Mouse (Mus musculus): ENCODE measurements around the gene Castor1.

Castor1 gene

DNA sequence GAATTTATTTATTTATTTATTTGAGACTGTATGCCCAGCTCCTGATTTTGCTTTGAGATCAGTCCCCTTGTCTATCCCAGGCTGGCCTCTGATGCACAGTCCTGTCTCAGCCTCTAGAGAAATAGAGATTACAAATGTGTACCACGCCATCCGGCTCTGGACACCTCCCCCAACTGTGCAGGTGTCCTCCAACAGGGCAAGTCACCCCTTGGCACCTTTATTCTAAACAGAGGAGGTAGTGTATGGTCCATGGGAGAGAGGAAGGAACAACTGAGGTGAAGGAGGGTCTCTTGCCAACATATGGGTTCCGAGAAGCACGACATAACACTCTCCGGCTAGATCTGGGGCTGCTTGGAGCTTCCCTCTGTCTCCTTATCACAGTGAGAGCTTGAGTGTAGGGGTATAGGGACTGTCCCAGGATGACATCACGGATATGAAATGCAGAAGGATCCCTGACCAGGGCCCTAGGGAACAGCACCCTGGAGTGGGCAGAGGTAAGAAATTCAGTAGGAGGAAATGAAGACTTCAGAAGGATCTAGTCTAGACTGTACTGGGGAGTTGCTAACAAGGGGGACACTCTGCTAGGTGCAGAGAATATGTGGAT, 17.1 kb downstream of the Castor1 start:
- DNase-seq (ENCODE audit: low read depth, low spot score): no peak

DNA sequence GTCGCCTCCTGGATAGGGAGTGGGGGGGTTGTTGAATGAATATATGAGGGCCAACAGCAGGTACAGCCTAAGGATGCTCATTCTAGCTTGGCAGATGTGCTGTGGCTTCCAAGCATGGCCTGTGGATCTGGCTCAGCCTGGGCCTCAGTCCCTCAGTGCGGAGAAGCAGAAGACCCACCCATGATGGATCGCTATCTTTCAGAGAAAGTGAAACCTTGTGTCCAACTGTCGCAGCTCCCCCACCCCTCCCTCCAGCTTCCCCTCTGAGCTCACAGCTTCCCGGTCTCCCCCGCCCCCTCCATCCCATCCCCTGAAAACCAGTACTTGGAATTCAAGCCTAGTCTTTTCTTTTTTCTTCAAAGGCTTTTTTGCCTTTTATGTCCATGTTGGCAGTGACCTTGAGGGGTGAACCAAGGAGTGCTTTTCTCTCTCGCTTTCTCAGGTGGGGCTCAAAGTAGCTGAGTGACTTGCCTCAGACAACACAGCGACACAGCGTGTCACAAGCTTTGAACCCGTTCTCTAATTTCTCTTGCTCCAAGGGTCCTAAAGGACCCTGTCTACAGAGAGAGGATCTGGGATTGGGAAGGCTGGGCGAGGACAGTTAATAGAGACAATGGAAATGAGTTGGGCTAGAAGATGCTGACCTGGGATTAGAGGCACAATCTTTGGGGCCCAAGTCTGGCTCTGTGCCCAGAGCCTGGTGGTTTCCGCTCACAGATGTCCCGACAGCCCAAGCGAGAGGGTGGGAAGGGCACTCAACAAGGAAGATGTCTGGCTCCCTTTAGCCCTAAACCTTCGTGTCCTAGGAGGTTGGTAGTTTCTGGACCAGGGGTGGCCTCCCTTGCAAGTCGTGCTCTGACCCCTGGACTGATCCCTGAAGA, 17.9 kb downstream of the Castor1 start, which contains the start of gene Osm:
TSS of gene Osm (plus strand) at position 756 of the 881 bp plus-strand sequence.
- no peak for DNase-seq (ENCODE audit: low read depth, low spot score)

DNA sequence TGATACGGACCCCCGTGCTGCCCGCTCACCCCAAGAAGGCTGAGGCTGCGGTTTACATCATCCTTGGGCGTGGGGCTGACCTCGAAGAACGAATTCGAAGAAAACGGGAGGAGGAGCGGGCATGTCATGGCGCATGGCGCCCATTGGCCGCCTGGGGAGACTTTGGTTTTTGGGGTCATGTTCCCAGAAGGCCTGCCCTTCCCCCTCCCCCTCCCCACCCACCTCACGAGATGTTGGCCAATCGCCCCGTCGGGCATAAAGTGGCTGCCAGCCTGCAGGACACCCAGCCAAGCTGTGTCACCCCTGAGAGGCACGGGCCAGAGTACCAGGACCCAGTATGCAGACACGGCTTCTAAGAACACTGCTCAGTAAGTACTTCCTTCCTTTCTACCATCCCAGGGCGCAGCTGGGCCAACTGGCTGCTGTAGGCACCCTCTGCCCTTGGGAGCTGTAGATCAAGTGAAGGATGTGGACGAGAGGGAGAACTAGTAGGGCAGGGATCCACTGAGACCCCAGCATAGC, 18.6 kb downstream of the Castor1 start:
- no peak for DNase-seq (ENCODE audit: low read depth, low spot score)

DNA sequence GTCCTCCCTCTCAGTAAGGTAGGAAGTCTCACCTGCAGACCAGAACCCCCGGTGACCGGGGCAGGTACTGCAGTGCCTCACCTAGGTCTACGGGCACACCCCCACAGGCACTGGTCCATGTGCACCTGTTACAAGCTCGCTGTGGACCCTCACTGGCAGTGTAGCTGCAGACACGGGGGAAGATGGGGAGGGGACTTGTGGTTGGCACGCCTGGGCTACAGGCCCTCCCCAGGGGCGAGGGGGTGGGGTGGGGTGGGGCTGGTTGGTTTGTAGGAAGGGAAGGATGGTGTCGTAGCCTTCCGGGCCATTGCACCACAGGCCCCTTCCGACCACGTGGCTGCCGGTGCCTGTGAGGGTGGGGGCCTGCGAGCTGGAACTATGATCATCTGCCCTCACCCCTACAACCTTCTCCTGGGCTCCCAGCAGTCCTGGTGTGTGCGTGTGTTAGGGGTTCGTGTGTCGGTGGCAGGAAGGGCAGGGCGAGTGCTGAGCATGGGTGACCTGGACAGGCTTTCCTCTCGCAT, 19.4 kb downstream of the Castor1 start:
- no peak for DNase-seq (ENCODE audit: low read depth, low spot score)

DNA sequence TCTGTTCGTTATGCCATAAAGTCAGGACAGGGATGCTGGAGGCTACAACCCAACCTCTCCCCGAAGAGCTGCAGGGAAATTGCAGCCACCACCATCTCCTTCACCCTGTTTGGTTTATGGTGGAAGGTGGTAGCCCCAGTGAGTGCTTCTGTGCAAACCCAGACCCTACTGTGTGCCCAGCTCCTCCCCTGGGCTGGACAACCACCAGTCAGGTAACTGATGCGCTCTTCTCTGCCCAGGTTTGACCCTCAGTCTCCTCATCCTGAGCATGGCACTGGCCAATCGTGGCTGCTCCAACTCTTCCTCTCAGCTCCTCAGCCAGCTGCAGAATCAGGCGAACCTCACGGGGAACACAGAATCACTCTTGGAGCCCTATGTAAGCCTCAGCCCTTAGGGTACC, 20.1 kb downstream of the Castor1 start:
- no peak for DNase-seq (ENCODE audit: low read depth, low spot score)

DNA sequence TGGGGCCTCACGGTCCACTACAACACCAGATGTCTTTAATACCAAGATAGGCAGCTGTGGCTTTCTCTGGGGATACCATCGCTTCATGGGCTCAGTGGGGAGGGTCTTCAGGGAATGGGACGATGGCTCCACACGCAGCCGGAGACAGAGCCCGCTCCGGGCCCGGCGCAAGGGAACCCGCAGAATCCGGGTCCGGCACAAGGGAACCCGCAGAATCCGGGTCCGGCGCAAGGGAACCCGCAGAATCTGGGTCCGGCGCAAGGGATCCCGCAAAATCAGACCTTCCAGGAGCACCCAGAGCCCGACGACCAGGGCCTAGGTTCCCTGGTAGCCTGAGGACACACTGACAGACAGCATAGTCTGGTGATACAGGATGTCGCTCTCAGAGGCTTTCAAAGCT, 21.7 kb downstream of the Castor1 start:
- DNase-seq (ENCODE audit: low read depth, low spot score): no peak

DNA sequence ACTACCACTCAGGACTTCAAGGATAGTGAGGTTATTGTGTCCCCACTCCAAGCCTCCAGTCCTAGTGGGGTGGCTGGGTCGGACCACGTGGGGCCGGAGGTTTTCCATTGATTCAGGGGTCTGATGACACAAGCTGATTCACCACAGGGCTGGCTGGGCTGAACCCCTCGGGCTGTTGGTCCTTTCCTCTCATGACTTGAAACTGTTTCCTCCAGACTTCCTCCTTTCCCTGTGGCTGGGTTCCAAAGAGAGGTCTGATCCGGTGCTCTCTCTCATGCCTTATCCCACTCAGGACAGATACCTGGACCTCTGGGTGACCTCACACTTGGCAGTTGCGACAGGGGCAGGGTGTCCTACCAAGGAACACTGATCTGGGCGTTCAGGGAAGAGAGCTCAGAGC, 22.1 kb downstream of the Castor1 start:
- no peak for DNase-seq (ENCODE audit: low read depth, low spot score)

DNA sequence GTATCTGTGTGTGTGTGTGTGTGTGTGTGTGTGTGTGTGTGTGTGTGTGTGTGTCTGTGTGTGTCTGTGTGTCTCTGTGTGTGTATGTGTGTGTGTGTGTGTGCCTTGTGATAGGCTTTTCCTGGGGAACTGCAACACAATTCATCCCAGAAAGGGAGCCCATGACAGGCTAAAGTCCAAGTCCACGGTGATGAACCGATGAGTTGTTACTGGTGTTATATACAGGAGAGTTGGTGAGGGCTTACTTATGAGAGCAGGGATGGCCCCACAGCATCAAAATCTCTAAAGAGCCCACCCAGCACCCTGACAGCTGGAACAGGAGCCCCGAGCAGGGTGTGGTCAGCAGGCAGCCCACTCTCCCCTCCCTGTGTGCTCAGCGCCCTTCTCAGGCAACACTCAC, 23.2 kb downstream of the Castor1 start:
- no peak for DNase-seq (ENCODE audit: low read depth, low spot score)

DNA sequence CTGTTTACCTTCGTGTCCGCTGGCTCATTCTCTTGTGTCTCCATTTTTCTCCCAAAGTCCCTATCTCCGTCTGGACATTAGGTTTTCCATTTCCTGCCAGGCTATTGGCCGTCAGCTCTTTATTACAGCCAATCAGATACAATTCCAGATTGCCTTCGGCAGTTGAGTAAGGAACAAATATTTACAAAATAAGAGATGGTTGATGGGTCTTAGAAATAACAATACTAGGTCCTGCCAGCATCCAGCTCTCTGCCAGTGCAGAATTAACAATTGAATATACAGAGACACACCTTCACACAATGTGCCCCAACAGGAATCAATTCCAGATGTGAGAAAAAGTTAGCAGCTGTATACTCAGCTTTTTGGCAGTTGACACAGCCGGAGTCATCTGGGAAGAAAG, 28.1 kb downstream of the Castor1 start:
- no peak for DNase-seq (ENCODE audit: low read depth, low spot score)

DNA sequence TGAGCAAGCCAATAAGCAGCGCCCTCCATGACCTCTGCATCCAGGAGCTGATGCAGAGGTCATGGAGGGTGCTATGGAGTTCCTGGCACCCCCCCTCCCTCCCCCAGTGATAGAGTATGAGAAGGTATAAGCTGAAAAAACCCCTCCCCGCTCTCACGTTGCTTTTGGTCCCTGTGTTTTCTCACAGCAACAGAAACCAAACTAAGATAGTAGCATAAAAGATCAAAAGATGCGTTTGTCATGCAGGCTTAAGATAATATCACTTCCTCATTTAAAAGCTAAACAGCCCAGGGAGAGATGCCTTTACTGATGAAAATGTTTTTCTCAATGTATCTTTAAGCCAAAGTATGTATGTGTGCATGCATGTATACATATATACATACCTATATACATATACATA, 28.6 kb downstream of the Castor1 start:
- no peak for DNase-seq (ENCODE audit: low read depth, low spot score)

DNA sequence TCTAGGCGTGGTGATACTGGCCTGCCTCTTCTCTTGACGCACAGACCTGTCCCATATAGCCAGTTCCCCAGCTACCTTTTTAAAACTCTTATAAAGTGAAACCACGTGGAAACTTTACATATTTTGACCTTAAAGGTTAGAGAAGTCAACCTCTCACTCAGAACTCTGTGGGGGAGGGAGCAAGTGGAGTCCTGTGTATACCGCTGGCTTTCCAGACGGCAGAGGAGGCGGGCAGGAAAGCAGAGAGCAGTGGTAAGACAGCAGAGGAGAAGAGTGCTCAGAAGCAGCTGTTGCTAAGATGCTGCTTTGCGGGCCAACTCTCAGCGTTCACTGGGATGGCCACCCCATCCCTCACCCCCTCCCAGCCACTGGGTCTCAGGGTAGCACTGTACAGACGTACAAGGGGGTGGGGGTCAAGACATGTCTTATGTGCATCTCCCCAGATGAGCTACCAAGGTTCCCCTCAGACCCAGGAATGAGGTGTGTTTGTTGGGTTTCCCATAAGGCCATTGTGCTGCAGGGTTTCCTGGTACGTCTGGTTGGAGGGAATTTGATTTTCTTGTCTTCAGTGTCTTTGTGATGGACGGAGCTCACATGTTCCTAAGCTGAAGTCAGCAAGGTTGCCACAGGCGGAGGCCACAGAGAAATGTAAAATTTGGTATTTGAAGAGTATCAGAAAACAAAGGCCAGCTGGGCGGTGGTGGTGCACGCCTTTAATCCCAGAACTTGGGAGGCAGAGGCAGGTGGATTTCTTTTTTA, 29.4 kb downstream of the Castor1 start:
- DNase-seq (ENCODE audit: low read depth, low spot score): no peak

DNA sequence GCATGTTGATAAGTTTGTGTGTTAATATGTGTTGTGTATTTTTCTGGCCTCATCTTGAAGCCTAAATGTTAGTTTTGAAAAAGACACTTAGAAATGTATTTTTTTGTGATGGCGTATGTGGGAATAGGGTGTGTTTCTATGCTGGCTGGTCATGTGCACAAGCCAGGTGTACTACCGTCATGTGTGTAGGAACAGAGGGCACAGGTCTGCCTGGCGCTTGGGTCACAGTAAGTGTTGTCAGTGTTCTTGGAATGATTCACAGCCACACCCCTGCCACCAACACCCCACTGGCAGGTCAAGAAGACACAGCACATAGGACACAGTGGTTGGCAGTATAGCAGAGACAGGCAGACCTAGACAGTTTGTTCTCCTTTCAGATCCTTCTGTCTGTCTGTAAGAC, 31.1 kb downstream of the Castor1 start:
- no peak for DNase-seq (ENCODE audit: low read depth, low spot score)

DNA sequence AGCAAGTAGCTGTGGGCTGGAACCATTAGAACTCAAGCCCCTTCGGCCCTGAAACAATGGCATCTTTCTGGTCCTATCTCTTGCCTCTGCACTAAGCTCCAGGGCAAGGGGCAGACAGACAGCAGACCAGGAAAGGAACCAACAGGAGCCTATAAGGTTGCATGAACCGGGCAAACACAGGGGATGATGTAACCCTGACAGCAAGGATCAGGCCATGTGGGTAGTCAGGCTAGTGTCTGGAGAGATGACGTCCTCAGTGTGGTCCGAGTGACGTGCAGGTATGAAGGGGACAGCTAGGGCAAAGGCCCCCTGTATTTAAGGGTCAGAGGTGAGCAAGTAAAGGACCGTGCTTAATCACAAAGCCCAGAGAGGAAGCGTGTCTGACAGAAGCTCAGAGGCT, 32.3 kb downstream of the Castor1 start:
- no peak for DNase-seq (ENCODE audit: low read depth, low spot score)

DNA sequence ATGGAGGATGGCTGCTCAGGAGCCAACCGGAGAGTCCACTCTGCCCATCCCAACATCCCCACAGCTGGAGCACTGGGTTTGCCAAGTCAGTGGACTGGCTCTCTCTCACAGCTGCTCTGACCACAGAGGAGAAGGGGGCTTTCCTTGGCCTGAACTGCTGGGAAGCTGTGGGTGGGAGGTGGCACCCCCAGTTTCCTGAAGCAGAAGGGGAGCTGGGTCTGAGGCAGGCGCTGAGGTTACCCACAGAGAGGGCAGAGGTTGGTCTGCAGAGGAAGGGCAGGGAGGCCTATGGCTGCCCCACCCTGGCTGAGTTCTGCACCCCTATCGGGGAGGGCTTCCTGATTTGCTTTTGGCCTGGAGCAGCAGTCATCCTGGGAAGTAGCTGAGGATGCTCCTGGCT, 33.4 kb downstream of the Castor1 start:
- no peak for DNase-seq (ENCODE audit: low read depth, low spot score)

DNA sequence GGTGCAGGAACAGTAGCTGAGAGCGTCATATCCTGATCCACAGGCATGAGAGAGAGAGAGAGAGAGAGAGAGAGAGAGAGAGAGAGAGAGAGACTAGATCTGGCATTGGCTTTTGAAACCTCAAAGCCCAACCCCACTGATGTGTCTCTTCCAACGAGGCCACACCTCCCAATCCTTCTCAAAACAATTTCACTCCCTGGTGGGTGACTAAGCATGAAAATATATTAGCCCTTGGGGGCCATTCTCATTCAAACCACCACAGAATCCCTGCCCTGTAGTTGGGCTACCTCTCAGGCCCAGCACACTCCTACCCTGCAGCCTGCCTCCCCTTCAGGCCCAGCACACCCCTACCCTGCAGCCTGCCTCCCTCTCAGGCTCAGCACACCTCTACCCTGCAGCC, 34.9 kb downstream of the Castor1 start:
- no peak for DNase-seq (ENCODE audit: low read depth, low spot score)

DNA sequence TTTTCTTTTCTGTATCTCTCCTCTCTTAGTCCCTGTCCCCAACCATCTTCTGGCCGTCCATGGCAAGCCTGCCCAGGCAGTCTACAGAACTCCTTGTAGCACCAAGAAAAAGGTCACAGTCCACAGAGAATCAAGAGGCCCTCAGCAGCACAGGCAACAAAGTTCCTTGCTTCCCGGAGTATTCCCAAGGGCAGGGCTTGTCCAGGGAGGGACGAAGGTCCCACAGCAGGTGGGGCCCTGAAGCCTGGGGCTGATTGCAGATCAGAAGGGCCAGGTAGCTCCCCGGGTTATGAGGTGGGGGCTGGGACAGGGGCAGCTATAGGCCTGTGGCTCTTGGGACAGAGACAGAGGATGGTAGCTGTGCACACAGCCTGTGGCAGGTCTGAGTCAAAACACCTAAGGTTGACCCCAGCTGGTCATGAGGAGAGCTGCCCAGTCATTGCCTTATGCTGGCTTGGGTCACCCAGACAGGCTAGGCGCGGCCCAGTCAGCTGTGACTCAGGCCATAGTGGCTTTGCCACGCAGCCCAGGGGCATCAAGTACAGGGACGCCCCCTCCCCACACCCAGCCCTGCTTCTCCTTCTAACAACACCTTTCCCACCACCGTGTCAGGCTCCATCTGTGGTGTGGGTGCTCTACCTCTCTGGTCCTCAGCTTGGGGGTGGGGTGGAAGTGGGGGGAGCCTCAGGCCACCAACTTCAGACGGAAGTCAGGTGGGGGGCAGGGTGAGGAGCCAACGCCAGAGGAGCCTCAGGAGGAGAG, 39.0 kb downstream of the Castor1 start, which contains the start of gene Lif:
TSS of gene Lif (plus strand) at position 712 of the 762 bp plus-strand sequence.
- DNase-seq (ENCODE audit: low read depth, low spot score): no peak

DNA sequence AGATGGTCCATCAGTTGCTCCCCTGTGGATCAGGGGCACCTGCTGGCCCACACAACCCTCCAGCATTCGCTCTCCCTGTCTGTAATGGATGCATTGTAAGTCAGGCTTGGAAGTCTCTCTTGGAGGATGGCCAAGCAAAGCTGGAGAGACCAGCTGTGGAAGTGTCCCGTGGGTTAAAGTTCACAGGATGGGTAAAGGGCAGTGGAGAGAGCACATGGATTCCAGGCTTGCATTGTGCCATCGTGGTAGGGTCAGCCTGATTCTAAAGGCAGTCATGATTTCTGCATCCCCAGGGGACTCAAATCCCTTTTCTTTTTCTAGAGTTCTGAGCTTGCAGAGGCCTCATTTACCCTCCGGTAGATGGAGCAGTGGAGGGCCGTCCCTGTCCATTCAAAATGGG, 39.7 kb downstream of the Castor1 start:
- DNase-seq (ENCODE audit: low read depth, low spot score): no peak

DNA sequence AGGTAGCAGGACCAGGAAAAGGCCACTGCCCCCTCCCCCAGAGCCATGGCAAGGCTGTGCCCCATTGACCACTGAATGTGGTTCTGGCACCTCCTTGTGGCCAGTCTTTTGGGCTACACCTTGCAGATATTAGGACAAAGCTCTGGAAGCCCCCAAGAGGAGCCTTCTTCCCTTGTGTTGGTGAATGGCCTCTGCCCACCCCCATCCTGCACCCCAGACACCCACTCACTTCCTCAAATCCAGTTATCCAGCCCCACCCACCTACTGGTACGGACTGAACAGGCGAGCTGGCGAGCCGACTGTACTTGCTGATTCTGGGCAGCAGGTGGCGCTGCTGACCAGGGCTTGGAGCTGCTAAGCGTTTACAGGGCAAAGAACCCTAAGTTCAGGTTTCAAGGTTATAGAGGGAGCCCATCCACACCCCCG, 40.6 kb downstream of the Castor1 start:
- peak; percentile 84 for DNase-seq (ENCODE audit: low read depth, low spot score)

DNA sequence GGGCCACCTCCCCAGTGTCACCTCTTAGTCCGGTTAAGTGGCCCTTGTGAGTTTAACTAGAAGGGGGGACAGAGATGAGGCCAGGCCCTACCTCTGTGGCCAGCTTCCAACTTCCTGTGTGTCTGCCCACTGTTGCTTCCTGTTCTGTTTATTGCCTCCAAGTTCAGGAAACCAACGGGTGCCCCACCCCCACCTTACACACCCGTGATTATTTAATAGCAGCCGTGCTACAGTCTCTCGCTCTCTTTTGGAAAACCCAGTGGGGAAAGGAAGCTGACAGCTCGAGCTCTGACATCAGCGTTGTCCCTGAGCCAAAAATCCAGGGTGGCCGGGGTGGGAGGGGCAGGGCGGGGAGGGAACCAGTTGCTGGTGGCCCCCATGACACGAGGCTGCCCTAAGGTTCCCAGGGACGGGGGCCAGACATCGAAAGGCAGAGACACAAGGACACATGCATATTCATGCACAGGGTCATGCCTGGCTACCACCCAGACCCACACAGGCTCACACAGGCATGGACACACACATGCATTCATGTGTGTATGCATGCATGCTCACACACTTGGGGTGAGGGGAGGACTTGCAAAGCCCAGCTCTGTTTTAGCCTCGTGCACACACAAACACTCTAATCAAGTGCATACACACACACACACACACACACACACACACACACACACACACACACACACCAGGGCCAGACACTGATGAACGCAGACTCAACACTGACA, 42.6 kb downstream of the Castor1 start:
- no peak for DNase-seq (ENCODE audit: low read depth, low spot score)

DNA sequence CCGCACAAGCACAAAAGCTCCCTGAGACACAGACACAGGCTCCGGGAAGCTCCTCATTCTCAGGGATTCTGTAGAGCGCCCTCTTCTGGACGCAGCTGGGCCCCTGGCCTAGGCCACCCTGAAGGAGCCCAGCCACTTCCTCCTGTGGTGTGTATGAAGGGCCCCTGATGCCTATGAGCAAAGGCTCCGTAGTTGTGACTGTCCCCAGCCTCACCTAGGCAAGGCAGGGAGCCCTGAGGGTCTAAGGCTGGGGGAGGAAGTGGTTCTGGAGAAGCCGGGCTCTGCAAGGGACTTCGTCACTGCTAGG, 43.1 kb downstream of the Castor1 start:
- DNase-seq (ENCODE audit: low read depth, low spot score): no peak

DNA sequence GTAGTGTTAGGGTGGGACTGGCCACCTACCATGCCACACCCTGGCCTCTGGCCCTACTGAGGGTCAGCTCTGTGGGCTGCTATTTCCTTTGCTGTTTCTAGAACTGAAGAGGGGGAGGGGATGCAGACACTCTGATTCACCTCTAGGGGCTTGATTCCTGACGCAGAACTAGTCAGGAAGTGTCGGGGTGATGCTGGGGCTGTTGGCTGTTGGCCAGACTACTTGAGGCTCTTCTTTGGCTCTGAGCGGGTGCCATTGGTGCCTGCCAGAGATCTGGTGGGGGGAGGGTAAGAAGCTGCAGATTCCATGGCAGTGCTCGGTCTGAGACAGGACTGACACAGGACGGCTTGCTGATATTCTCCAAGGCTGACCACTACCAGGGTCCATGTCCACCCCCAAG, 43.9 kb downstream of the Castor1 start:
- no peak for DNase-seq (ENCODE audit: low read depth, low spot score)

All from forelimb bud, embryonic 11.5 days (tissue).